In the genomic region with DNA sequence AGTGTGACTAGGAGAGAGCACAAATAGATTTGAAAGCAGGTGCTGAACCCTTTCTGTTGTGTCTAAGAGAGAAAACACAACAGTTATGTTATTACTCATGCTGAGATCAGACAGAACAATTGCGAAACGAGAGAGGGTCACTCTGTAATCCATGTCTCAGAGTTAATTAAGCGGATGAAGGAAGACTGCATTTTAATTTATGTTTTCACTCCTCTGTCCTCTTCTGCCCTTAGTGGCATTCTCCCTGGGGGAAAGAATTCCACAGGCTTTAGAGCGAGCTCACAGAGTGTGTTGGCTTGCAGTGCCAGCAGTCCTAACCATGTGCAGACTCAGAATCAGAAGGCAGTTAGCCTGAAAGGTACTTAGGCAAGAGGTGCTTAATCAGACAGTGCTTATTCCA, we compare ENCODE assay signal across 13 mouse cellular contexts.
DNase-seq lines count a peak whose midpoint lies in the region; ATAC-seq lines count a peak whose summit lies in the region.
"Had no signal": no experiment of that assay in that cellular context is flagged by ENCODE, and none has a peak within 500 bp of the region (broad histone marks: within the 10 kb centered on the region; RNA-seq: fewer than 3 reads in every experiment).

No protein-coding gene starts in this region.

- no peaks in the 10 kb centered on the region for H3K36me3 ChIP-seq in kidney, embryonic 16.5 days (ENCODE audit: insufficient read depth, low read length)
- H3K36me3 ChIP-seq in forebrain, embryonic 13.5 days (ENCODE audit: poor library complexity, severe bottlenecking): no peaks in the 10 kb centered on the region
- H3K36me3 ChIP-seq in neural tube, embryonic 12.5 days: no peaks in the 10 kb centered on the region

- DNase-seq in kidney, postnatal 10 days: no peak
- DNase-seq in adrenal gland, adult 8-10 months: peak; percentile 12
- DNase-seq in ovary, adult 18-20 months (ENCODE audit: low spot score): no peak
- DNase-seq in heart, adult 9 months (ENCODE audit: low spot score in 2 of 2): no peak
- DNase-seq in layer of hippocampus, adult 8-10 months (ENCODE audit: low spot score in 2 of 2): no peak
- DNase-seq: gastrocnemius, postnatal 36 days; heart, postnatal 10 days; lung, embryonic 14.5 days; thymus, adult 18-20 months had no signal

- H3K4me1 ChIP-seq in kidney, embryonic 16.5 days (ENCODE audit: insufficient read depth, low read length): peaks cover 4% of the 10 kb centered on the region; the same call in 1 of the 2 replicates
- H3K4me1 ChIP-seq in forebrain, embryonic 13.5 days: peaks cover 15% of the 10 kb centered on the region
- no peaks in the 10 kb centered on the region for H3K4me1 ChIP-seq in neural tube, embryonic 12.5 days

- no peaks in the 10 kb centered on the region for H3K9me3 ChIP-seq in kidney, embryonic 16.5 days (ENCODE audit: low read length)
- H3K9me3 ChIP-seq in forebrain, embryonic 13.5 days (replicated peaks): no peaks in the 10 kb centered on the region
- H3K9me3 ChIP-seq in neural tube, embryonic 12.5 days: no peaks in the 10 kb centered on the region

- ATAC-seq in kidney, embryonic 16.5 days (ENCODE audit: low FRiP score, low TSS enrichment): peak; percentile 74; the same call in 1 of the 2 replicates
- peak; percentile 24; the same call in 1 of the 2 replicates for ATAC-seq in forebrain, embryonic 13.5 days
- 0 out of 2 replicates have a peak, but pooled peaks have one; percentile 48 for ATAC-seq in neural tube, embryonic 12.5 days (ENCODE audit: low FRiP score, low read depth)

- WGBS in kidney, embryonic 16.5 days: 8% methylated on average over 4 of the region's 4 CpGs
- WGBS in forebrain, embryonic 13.5 days: 7% methylated on average over 4 of the region's 4 CpGs
- 22% methylated on average over 4 of the region's 4 CpGs for WGBS in neural tube, embryonic 12.5 days

- H3K9ac ChIP-seq in kidney, embryonic 16.5 days (replicated peaks; ENCODE audit: low read length): no peak overlapping the region
- H3K9ac ChIP-seq in forebrain, embryonic 13.5 days: no peak overlapping the region
- no peak overlapping the region for H3K9ac ChIP-seq in neural tube, embryonic 12.5 days
- H3K9ac ChIP-seq: lung, embryonic 14.5 days had no signal

- no peak overlapping the region for H3K27ac ChIP-seq in kidney, embryonic 16.5 days (ENCODE audit: low read length)
- H3K27ac ChIP-seq in forebrain, embryonic 13.5 days: no peak overlapping the region
- no peak overlapping the region for H3K27ac ChIP-seq in neural tube, embryonic 12.5 days

- H3K4me2 ChIP-seq in kidney, embryonic 16.5 days (replicated peaks; ENCODE audit: low read depth, low read length): no peak overlapping the region
- no peak overlapping the region for H3K4me2 ChIP-seq in forebrain, embryonic 13.5 days
- H3K4me2 ChIP-seq in neural tube, embryonic 12.5 days (replicated peaks): no peak overlapping the region
- H3K4me2 ChIP-seq: lung, embryonic 14.5 days had no signal

- H3K27me3 ChIP-seq in kidney, embryonic 16.5 days (ENCODE audit: insufficient read depth, low read length): no peaks in the 10 kb centered on the region
- H3K27me3 ChIP-seq in forebrain, embryonic 13.5 days: no peaks in the 10 kb centered on the region
- H3K27me3 ChIP-seq in neural tube, embryonic 12.5 days (replicated peaks): no peaks in the 10 kb centered on the region

- H3K4me3 ChIP-seq in kidney, embryonic 16.5 days (ENCODE audit: low read length): no peak overlapping the region
- no peak overlapping the region for H3K4me3 ChIP-seq in forebrain, embryonic 13.5 days
- no peak overlapping the region for H3K4me3 ChIP-seq in neural tube, embryonic 12.5 days
- H3K4me3 ChIP-seq: erythroblast, embryonic 14.5 days had no signal

Comparison
In these comparisons a context has a peak if more than half of its experiments do, and no peak if none do; other contexts are left out.
1. ATAC-seq: peak in every context shown above with its lines; median percentile 74 in kidney, embryonic 16.5 days; 48 in neural tube, embryonic 12.5 days; 24 in forebrain, embryonic 13.5 days.